Mouse (Mus musculus): ENCODE measurements around the gene Mpl.

Mpl gene

DNA sequence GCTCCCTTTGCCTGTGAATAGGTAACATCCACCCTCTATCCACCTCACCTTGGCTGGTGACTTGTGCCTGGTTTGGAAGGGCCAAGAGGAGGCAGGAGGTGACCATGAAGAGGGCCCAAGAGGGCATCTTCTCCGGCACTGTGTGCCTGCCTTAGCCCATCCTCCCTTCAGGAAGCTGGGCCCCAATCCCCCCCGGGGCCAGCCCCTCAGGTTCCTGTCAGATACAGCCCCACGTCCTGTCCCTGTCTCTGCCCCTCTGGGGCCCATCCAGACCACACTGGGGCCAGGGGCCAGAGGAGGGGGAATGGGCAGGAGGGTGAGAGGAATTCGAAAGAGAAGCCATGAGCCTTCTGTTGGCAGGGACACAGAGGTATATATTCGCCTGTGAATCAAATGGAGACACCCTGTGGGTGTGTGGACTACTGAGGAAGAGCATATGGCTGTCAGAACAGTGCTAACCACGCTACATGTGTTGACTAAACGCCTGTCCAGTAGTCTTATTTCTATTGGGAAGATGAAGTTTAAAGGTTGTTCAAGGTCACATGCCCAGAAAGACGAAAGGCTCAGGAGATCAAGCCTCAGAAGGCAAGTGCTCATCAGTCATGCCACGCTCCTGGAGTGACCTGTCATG, at the start of gene Mpl:
TSS of gene Mpl (minus strand) at position 169 of the 631 bp plus-strand sequence.
- no peak for DNase-seq (ENCODE audit: low read depth)

DNA sequence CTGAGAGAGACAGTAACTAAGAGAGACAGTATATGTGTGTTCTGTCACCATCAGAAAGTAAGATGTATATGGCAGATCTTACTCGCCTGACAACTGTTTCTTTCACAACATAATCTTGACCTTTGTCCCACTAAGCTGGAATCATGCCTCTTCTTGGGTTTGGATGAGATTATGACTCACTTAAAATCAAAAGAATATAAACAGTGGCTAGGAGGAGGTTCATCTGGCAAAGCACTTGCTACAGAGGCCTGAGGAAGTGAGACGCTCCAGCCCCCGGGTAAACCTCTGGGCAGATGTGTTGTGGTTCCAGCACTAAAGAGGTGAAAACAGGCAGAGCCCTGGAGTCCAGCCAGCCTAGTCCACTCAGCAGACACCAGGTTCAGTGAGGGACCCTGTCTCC, 48.2 kb upstream of the Mpl start:
- DNase-seq (ENCODE audit: low read depth): no peak

DNA sequence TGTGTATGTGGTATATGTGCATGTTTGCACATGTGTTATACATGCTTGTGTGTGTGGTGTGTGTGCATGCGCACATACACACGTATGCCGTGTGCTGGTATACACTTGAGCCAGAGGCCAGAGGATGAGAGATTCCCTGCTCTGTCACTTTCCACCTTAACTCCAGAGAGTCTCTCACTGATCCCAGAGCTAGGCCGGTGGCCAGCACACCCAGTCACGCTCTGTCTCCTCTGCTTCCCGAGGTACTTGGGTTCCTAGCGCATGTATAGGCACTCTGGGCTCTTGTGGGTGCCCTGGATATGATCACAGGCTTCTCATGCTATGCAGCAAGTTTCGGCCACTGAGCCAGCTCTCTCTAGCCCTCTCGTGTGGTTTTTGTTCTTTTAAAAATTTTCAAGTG, 43.5 kb upstream of the Mpl start:
- no peak for DNase-seq (ENCODE audit: low read depth)

DNA sequence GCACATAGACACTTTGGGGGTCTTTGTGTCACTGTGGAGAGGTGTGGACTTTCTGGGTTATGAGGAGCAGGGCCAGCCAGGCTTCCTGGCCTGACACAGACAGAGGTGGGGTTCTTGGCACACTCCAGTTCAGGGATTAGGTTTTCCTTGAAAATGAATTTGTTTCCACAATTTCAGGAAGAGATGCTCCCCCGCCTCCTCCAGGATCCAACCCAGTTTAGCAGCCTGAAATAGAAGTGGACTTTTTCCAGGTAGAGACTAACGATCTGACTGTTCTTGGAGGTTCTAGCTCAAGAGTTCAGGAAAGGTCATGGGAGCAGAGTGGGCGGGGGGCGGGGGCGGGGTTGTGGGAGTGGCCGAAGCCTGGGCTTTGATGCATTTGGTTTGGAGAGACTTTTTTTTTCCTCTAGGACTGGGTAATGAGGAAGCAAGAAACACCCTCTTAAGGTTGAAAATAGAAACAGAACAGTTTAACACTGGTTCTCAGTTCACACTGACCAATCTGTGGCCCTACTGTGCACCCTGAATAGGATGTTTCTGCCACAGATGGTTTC, 42.9 kb upstream of the Mpl start:
- no peak for DNase-seq (ENCODE audit: low read depth)

DNA sequence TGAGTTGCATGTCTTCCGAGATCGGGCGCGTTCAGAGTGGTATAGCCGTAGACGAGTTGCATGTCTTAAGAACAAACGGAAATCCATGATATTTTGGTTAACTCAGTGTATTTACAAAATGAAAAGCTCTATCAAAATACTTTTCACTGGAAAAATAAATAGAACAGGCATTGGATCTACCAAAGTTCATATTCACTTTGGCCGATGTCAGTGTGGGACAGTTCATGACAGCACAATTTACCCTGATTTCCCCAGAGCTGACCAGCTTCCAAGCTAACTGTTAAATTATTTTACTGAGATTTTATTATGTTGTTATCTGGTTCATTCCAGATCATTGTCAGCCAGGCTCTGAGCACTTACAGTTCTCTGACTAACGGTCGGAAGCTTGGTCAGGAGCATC, 33.1 kb upstream of the Mpl start:
- DNase-seq (ENCODE audit: low read depth): no peak

DNA sequence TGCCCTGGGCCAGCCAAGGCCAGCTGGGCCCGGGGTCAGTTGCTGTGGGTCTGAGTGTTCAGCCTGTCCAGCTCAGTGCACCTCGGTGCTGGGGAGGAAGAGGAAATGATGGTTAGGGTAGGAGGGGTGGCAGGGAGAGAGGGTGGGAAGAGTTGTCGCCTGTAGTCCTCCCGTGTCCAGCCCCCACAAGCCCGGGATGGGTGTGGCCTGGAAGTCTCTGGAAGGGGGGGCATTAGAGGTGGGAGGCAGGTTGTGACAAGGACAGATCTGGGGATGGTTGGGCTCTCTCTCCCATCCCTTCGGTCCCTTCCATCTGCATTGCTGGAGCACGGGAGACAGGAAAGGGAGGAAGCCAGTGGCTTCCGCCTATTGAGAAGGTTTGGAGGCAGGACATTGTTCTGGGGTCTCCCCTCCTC, 32.4 kb upstream of the Mpl start, which contains the start of gene Tie1:
TSS of gene Tie1 (minus strand) at position 345 of the 416 bp plus-strand sequence.
- DNase-seq (ENCODE audit: low read depth): no peak

GRCm38 (mm10) chr4:118476773-118477530, 19.6 kb upstream of the Mpl start:
- no peak for DNase-seq (ENCODE audit: low read depth)

DNA sequence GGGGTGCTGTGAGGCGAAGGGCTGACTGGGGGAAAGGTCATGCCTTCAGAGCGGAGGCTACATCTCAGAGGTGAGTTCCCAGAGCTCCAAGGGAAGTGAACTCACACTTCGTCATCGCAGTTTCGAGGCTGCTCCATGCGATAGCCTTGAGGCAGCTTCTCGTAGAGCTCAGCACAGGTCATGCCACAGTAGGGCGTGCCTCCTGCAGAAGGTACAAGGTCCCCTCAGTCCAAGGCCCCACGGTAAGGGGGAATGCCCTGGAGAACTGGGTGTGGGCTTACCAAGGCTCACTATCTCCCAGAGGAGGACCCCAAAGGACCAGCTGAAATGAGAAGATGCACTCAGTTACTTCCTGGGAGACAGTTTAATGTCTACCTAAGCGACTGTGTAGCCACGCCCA, 15.4 kb upstream of the Mpl start:
- DNase-seq (ENCODE audit: low read depth): no peak

GRCm38 (mm10) chr4:118471281-118471680, 14.0 kb upstream of the Mpl start:
- DNase-seq (ENCODE audit: low read depth): no peak

- no peak for DNase-seq (ENCODE audit: low read depth)
Measured at GRCm38 (mm10) chr4:118465697-118466163, 8.4 kb upstream of the Mpl start.

- no peak for DNase-seq (ENCODE audit: low read depth)
Measured at GRCm38 (mm10) chr4:118464956-118465355, 7.6 kb upstream of the Mpl start.

- DNase-seq (ENCODE audit: low read depth): no peak
Measured at GRCm38 (mm10) chr4:118446415-118447153, 10.7 kb downstream of the Mpl start.

- no peak for DNase-seq (ENCODE audit: low read depth)
Measured at GRCm38 (mm10) chr4:118445781-118446414, 11.4 kb downstream of the Mpl start.

GRCm38 (mm10) chr4:118445088-118445487, 12.2 kb downstream of the Mpl start:
- no peak for DNase-seq (ENCODE audit: low read depth)

- no peak for DNase-seq (ENCODE audit: low read depth)
Measured at GRCm38 (mm10) chr4:118437829-118438253, 19.5 kb downstream of the Mpl start.

- DNase-seq (ENCODE audit: low read depth): peak; percentile 95
Measured at GRCm38 (mm10) chr4:118436820-118437603, 20.3 kb downstream of the Mpl start, which contains the start of gene Cdc20. Gene Cdc20 (minus strand): TSS chr4:118437352.

- DNase-seq (ENCODE audit: low read depth): no peak
Measured at GRCm38 (mm10) chr4:118432332-118432731, 25.0 kb downstream of the Mpl start.

GRCm38 (mm10) chr4:118429215-118429895, 28.0 kb downstream of the Mpl start:
- DNase-seq (ENCODE audit: low read depth): no peak

- peak; percentile 22 for DNase-seq (ENCODE audit: low read depth)
Measured at GRCm38 (mm10) chr4:118428531-118429214, 28.6 kb downstream of the Mpl start.

Measured in fibroblast of lung, adult 2 months (primary cell).